ENCODE assay signal across 9 mouse cellular contexts in genomic region chr1:154202580-154202979, GRCm38 (mm10). TPM values are rescaled to one million over a fixed set of nuclear protein-coding genes. Genes with fewer than 3 reads are reported as not detected.
DNase-seq lines count a peak whose midpoint lies in the region; ATAC-seq and TF ChIP-seq lines count a peak whose summit lies in the region.
"Had no signal": no experiment of that assay in that cellular context is flagged by ENCODE, and none has a peak within 500 bp of the region (broad histone marks: within the 10 kb centered on the region; RNA-seq: fewer than 3 reads in every experiment).

No protein-coding gene starts in this region.

- H3K4me1 ChIP-seq in midbrain, embryonic 14.5 days (ENCODE audit: control insufficient read depth, insufficient read depth, low read length): 0 out of 2 replicates have a peak, but pooled peaks cover 3% of the 10 kb centered on the region
- peaks cover 10% of the 10 kb centered on the region for H3K4me1 ChIP-seq in midbrain, embryonic 13.5 days (replicated peaks)
- 0 out of 2 replicates have a peak, but pooled peaks cover 2% of the 10 kb centered on the region for H3K4me1 ChIP-seq in stomach, postnatal 0 days (replicated peaks; ENCODE audit: control insufficient read depth, insufficient read depth)
- H3K4me1 ChIP-seq in heart, embryonic 12.5 days (replicated peaks): peaks cover 18% of the 10 kb centered on the region

- H3K27ac ChIP-seq in midbrain, embryonic 14.5 days (replicated peaks; ENCODE audit: low read depth, low read length): no peak overlapping the region
- no peak overlapping the region for H3K27ac ChIP-seq in midbrain, embryonic 13.5 days
- H3K27ac ChIP-seq in stomach, postnatal 0 days (replicated peaks): no peak overlapping the region
- no peak overlapping the region for H3K27ac ChIP-seq in heart, embryonic 12.5 days (ENCODE audit: poor library complexity, severe bottlenecking)
- H3K27ac ChIP-seq: macrophage had no signal

- no peak overlapping the region for H3K9ac ChIP-seq in midbrain, embryonic 14.5 days (replicated peaks; ENCODE audit: low read length)
- no peak overlapping the region for H3K9ac ChIP-seq in midbrain, embryonic 13.5 days (replicated peaks)
- no peak overlapping the region for H3K9ac ChIP-seq in stomach, postnatal 0 days (ENCODE audit: low read length)
- H3K9ac ChIP-seq in heart, embryonic 12.5 days: no peak overlapping the region

- no peak for ATAC-seq in midbrain, embryonic 14.5 days (ENCODE audit: low FRiP score, low TSS enrichment)
- ATAC-seq in midbrain, embryonic 13.5 days: no peak
- peak; percentile 22; the same call in 1 of the 2 replicates for ATAC-seq in stomach, postnatal 0 days (ENCODE audit: low FRiP score, low TSS enrichment)
- ATAC-seq in heart, embryonic 12.5 days (ENCODE audit: insufficient number of reproducible peaks, low FRiP score): no peak

- peaks cover 27% of the 10 kb centered on the region for H3K27me3 ChIP-seq in midbrain, embryonic 14.5 days (ENCODE audit: control insufficient read depth, insufficient read depth, low read length)
- H3K27me3 ChIP-seq in midbrain, embryonic 13.5 days: peaks cover 53% of the 10 kb centered on the region
- H3K27me3 ChIP-seq in stomach, postnatal 0 days (ENCODE audit: control insufficient read depth, insufficient read depth, low read length): peaks cover 9% of the 10 kb centered on the region; the same call in 1 of the 2 replicates
- H3K27me3 ChIP-seq in heart, embryonic 12.5 days (replicated peaks): peaks cover 50% of the 10 kb centered on the region

- peak; percentile 56 for DNase-seq in embryo, embryonic 10 days (ENCODE audit: low spot score)
- no peak for DNase-seq in embryo, embryonic 9.5 days (ENCODE audit: extremely low spot score)
- peak; percentile 28 for DNase-seq in midbrain, embryonic 14.5 days
- peak; percentile 44 for DNase-seq in kidney, postnatal 14 days
- no peak for DNase-seq in stomach, postnatal 0 days (ENCODE audit: low spot score)
- no peak for DNase-seq in gastrocnemius, adult 18-20 months (ENCODE audit: low spot score)

- H3K36me3 ChIP-seq in midbrain, embryonic 14.5 days (ENCODE audit: control insufficient read depth, insufficient read depth, low read length): no peaks in the 10 kb centered on the region
- H3K36me3 ChIP-seq in midbrain, embryonic 13.5 days: no peaks in the 10 kb centered on the region
- H3K36me3 ChIP-seq in stomach, postnatal 0 days (ENCODE audit: control insufficient read depth, insufficient read depth, low read length): no peaks in the 10 kb centered on the region
- no peaks in the 10 kb centered on the region for H3K36me3 ChIP-seq in heart, embryonic 12.5 days

- peak; percentile 35 for TF ChIP-seq CTCF in stomach, postnatal 0 days (IDR thresholded peaks at IDR 0.05; ENCODE audit: low read depth)

- 55% methylated on average over 8 of the region's 8 CpGs for WGBS in midbrain, embryonic 14.5 days
- 55% methylated on average over 8 of the region's 8 CpGs for WGBS in midbrain, embryonic 13.5 days
- WGBS in stomach, postnatal 0 days: 82% methylated on average over 8 of the region's 8 CpGs
- WGBS in heart, embryonic 12.5 days: 58% methylated on average over 8 of the region's 8 CpGs

- H3K4me3 ChIP-seq in midbrain, embryonic 14.5 days (replicated peaks; ENCODE audit: low read depth, low read length): no peak overlapping the region
- no peak overlapping the region for H3K4me3 ChIP-seq in midbrain, embryonic 13.5 days (replicated peaks)
- H3K4me3 ChIP-seq in stomach, postnatal 0 days (ENCODE audit: low read depth, low read length): no peak overlapping the region
- H3K4me3 ChIP-seq in heart, embryonic 12.5 days: no peak overlapping the region

- H3K9me3 ChIP-seq in midbrain, embryonic 14.5 days (ENCODE audit: control insufficient read depth, low read length): no peaks in the 10 kb centered on the region
- H3K9me3 ChIP-seq in midbrain, embryonic 13.5 days: no peaks in the 10 kb centered on the region
- H3K9me3 ChIP-seq in stomach, postnatal 0 days (ENCODE audit: control insufficient read depth, low read length): no peaks in the 10 kb centered on the region
- no peaks in the 10 kb centered on the region for H3K9me3 ChIP-seq in heart, embryonic 12.5 days (replicated peaks)

- H3K4me2 ChIP-seq in midbrain, embryonic 14.5 days (ENCODE audit: low read length): no peak overlapping the region
- no peak overlapping the region for H3K4me2 ChIP-seq in midbrain, embryonic 13.5 days (replicated peaks)
- no peak overlapping the region for H3K4me2 ChIP-seq in stomach, postnatal 0 days (replicated peaks; ENCODE audit: low read depth)
- no peak overlapping the region for H3K4me2 ChIP-seq in heart, embryonic 12.5 days

- TF ChIP-seq EP300 in stomach, postnatal 0 days (optimal IDR thresholded peaks at IDR 0.05): no peak

RNA-seq across cellular contexts. Expression of gene Zfp648, which starts 1.6 kb away (rescaled TPM):
- polyA plus RNA-seq in midbrain, embryonic 14.5 days (2014; fragmentation: Nextera tagmentation; extraction: Ambion mirVana): 0.23 and 0.36 TPM in 2 replicates
- 0.14 TPM in 1 of 2 replicates, not detected in the other for polyA plus RNA-seq in midbrain, embryonic 13.5 days (2015; fragmentation: Nextera tagmentation; extraction: Ambion mirVana)
- 0.05 and 0.06 TPM in 2 replicates for polyA plus RNA-seq in stomach, postnatal 0 days (2015; fragmentation: Nextera tagmentation; extraction: Ambion mirVana)
- total RNA-seq in gastrocnemius, adult 18-20 months (2021): not detected
- polyA plus RNA-seq in heart, embryonic 12.5 days (2016; fragmentation: Nextera tagmentation; extraction: Ambion mirVana): 0.09 and 0.15 TPM in 2 replicates
- polyA plus RNA-seq: macrophage had no signal

Comparison
In these comparisons a context has a peak if more than half of its experiments do, and no peak if none do; other contexts are left out.
1. DNase-seq: peak in embryo, embryonic 10 days (single experiment), midbrain, embryonic 14.5 days (single experiment) and kidney, postnatal 14 days (single experiment); none in embryo, embryonic 9.5 days (single experiment), stomach, postnatal 0 days (single experiment) and gastrocnemius, adult 18-20 months (single experiment).